Mouse (Mus musculus): Measurements from ENCODE around the gene Tspan1.

DNA sequence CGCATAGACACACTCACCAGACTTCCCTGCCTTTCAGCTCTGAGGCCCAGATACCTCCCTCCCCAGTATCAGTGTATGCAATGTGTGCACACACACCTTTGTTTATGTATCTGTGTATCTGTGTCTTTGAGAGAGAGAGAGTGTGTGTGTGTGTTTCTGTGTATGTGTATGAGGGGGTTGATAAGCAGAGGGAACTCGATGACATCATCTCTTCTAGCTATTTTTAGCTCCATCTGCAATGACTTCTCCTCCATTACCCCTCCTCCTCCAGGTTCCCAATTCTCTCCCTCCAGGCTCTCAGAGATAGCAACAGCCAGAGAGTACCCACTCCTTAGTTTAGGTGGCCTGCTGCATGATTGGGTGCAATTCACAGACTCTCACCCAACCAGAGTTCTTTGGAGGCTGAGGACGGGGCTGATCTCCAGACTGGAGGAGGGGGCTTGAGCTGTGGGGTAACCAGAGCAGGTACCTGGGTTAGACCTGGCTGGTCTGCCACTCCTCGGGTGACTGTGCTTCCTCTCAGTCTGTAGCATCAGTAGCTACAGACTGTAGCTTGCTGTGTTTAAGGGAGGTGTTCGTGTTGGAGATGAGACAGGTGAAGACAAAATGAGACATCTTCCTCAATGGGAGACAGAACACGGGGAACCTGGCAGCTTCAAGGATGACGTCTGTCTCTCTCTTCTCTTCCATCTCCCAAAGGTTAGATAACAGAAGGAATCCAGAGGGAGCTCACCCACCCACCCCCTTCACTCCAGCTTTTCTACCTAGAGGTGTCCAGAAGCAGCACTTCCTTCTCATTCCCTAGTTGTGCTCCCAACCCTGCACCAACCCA, 8.5 kb upstream of the Tspan1 start:
- no peak for TF ChIP-seq POLR2A (IDR thresholded peaks at IDR 0.05; ENCODE audit: borderline replicate concordance, control insufficient read depth, low read depth, low read length)
- no peak for TF ChIP-seq CTCF (IDR thresholded peaks at IDR 0.05; ENCODE audit: control insufficient read depth, insufficient read depth, low read length)

All from bone marrow, adult 2 months (tissue).